Comparison of ENCODE assay signal across 8 mouse cellular contexts in the genomic region with DNA sequence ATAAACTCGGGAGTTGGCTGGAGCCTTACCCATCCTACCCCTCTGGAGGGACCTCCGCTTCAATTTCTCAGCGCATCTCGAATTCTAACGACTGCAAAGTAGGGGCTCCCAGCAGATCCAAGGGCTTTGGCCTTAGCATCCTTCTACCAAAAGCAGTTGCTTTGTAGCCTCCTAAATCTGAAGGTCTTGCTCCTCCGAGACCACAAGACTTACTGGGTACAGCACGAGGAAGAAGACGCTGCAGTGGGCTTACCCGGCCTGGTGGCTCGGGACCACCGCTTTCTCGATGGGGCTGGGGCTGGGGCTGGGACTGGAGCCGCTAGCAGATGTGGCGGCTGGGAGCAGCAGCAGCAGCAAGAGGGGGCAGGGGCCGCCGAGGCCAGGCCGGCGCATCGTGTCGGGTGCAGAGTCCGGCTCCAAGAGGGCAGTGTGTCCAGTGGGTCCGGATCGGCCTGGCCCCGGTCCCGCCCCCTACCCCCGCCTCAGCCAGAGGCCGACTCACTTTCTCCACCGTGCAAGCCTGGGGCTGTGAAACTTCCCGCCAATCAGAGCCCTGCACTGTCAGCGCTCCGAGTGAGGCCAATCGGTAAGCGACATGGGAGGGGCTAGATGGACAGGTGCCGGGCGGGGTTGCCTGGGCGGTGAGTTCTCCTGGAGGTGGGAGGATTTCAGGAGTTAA. TPM values are rescaled to one million over a fixed set of nuclear protein-coding genes. Genes with fewer than 3 reads are reported as not detected.
DNase-seq lines count a peak whose midpoint lies in the region; ATAC-seq and TF ChIP-seq lines count a peak whose summit lies in the region.

A gene (minus strand): TSS at position 518 of the 679 bp plus-strand sequence.

- WGBS in hindbrain, postnatal 0 days: 5% methylated on average over 36 of the region's 36 CpGs
- under 1% methylated on average over 36 of the region's 36 CpGs for WGBS in limb, embryonic 10.5 days
- 4% methylated on average over 36 of the region's 36 CpGs for WGBS in midbrain, postnatal 0 days

- 0 out of 2 replicates have a peak within 1 kb of the TSS, but pooled peaks have one; percentile 25 for H3K9ac ChIP-seq in hindbrain, postnatal 0 days (replicated peaks; ENCODE audit: low read length)
- H3K9ac ChIP-seq in midbrain, postnatal 0 days (replicated peaks; ENCODE audit: low read length, poor library complexity, severe bottlenecking): no peak within 1 kb of the TSS

- peaks cover 4% of the 10 kb centered on the region for H3K36me3 ChIP-seq in hindbrain, postnatal 0 days (ENCODE audit: insufficient read depth, low read length)
- H3K36me3 ChIP-seq in limb, embryonic 10.5 days: peaks cover 4% of the 10 kb centered on the region
- H3K36me3 ChIP-seq in midbrain, postnatal 0 days (ENCODE audit: insufficient read depth, low read length): peaks cover 10% of the 10 kb centered on the region

- no peaks in the 10 kb centered on the region for H3K9me3 ChIP-seq in hindbrain, postnatal 0 days (ENCODE audit: low read length)
- H3K9me3 ChIP-seq in limb, embryonic 10.5 days (replicated peaks): no peaks in the 10 kb centered on the region
- no peaks in the 10 kb centered on the region for H3K9me3 ChIP-seq in midbrain, postnatal 0 days (ENCODE audit: low read length)

- no peak for ATAC-seq in hindbrain, postnatal 0 days
- ATAC-seq in midbrain, postnatal 0 days (ENCODE audit: low FRiP score): no peak
- no peak for ATAC-seq in activated CD4-positive, CD25-positive, alpha-beta regulatory T cell, adult 4 months

- peaks cover 37% of the 10 kb centered on the region for H3K27me3 ChIP-seq in hindbrain, postnatal 0 days (ENCODE audit: insufficient read depth, low read length)
- peaks cover 72% of the 10 kb centered on the region for H3K27me3 ChIP-seq in limb, embryonic 10.5 days (ENCODE audit: low read depth, poor library complexity, severe bottlenecking)
- H3K27me3 ChIP-seq in midbrain, postnatal 0 days (ENCODE audit: insufficient read depth, low read length): peaks cover 46% of the 10 kb centered on the region

- H3K4me3 ChIP-seq in hindbrain, postnatal 0 days (ENCODE audit: low read length): peak within 1 kb of the TSS; percentile 31
- H3K4me3 ChIP-seq in limb, embryonic 10.5 days: peak within 1 kb of the TSS; percentile 62
- peak within 1 kb of the TSS; percentile 14; the same call in 1 of the 2 replicates for H3K4me3 ChIP-seq in midbrain, postnatal 0 days (ENCODE audit: low read depth, low read length)

- no peak for TF ChIP-seq CTCF in hindbrain, postnatal 0 days (IDR thresholded peaks at IDR 0.05; ENCODE audit: low read depth)
- TF ChIP-seq CTCF in midbrain, postnatal 0 days (IDR thresholded peaks at IDR 0.05): no peak

- peak within 1 kb of the TSS; percentile 49 for H3K4me2 ChIP-seq in hindbrain, postnatal 0 days (ENCODE audit: low read depth, low read length)
- peak within 1 kb of the TSS; percentile 51 for H3K4me2 ChIP-seq in midbrain, postnatal 0 days (ENCODE audit: low read depth, low read length, poor library complexity, severe bottlenecking)

- DNase-seq in cerebellum, postnatal 10 days: peak; percentile 53 to 64
- no peak for DNase-seq in cerebellum, postnatal 14 days
- DNase-seq in adrenal gland, postnatal 10 days: peak; percentile 41
- DNase-seq in gastrocnemius, adult 8-10 months (ENCODE audit: low spot score in 2 of 2): no peak
- DNase-seq in hindbrain, postnatal 0 days (ENCODE audit: low spot score): no peak
- peak; percentile 82 for DNase-seq in limb, embryonic 10.5 days (ENCODE audit: low spot score)
- no peak for DNase-seq in midbrain, postnatal 0 days (ENCODE audit: low spot score)

- no peak within 1 kb of the TSS for H3K27ac ChIP-seq in hindbrain, postnatal 0 days
- peak within 1 kb of the TSS; percentile 83 for H3K27ac ChIP-seq in limb, embryonic 10.5 days
- no peak within 1 kb of the TSS for H3K27ac ChIP-seq in midbrain, postnatal 0 days (ENCODE audit: low read depth, low read length)

- H3K4me1 ChIP-seq in hindbrain, postnatal 0 days (ENCODE audit: insufficient read depth, low read length): peaks cover 19% of the 10 kb centered on the region; the same call in 1 of the 2 replicates
- H3K4me1 ChIP-seq in limb, embryonic 10.5 days: peaks cover 52% of the 10 kb centered on the region
- peaks cover 11% of the 10 kb centered on the region; the same call in 1 of the 2 replicates for H3K4me1 ChIP-seq in midbrain, postnatal 0 days (ENCODE audit: insufficient read depth, low read length)

RNA-seq across cellular contexts. Expression of the gene that starts here (rescaled TPM):
- total RNA-seq in adrenal gland, postnatal 10 days (2021): 100 to 1,000 TPM; 107 to 111 TPM
- 10 to 100 TPM; 33.6 to 50.3 (median 43.1) TPM for total RNA-seq in gastrocnemius, adult 8-10 months (2022)
- total RNA-seq in hindbrain, postnatal 0 days (2014; rRNA removed): 34.8 and 41.2 TPM in 2 replicates
- polyA plus RNA-seq in hindbrain, postnatal 0 days (2015; fragmentation: Nextera tagmentation; extraction: Ambion mirVana): 10.5 and 10.6 TPM in 2 replicates
- 6.7 and 10.6 TPM in 2 replicates for polyA plus RNA-seq in limb, embryonic 10.5 days (2016; fragmentation: Nextera tagmentation; extraction: Ambion mirVana)
- total RNA-seq in midbrain, postnatal 0 days (2014; rRNA removed): 25.3 and 44.3 TPM in 2 replicates
- polyA plus RNA-seq in midbrain, postnatal 0 days (2015; fragmentation: Nextera tagmentation; extraction: Ambion mirVana): 13.6 and 16.0 TPM in 2 replicates
- 1 to 10 TPM in 1 of 2 experiments, under 1 TPM in 1; 0.94 to 1.3 TPM for polyA plus RNA-seq in activated CD4-positive, CD25-positive, alpha-beta regulatory T cell, adult 4 months (2017; shearing (Covaris generic))

Comparison
In these comparisons a context has a peak if more than half of its experiments do, and no peak if none do; other contexts are left out.
1. DNase-seq: peak in cerebellum, postnatal 10 days (2 of 2), adrenal gland, postnatal 10 days (single experiment) and limb, embryonic 10.5 days (single experiment); none in cerebellum, postnatal 14 days (0 of 2), gastrocnemius, adult 8-10 months (0 of 2), hindbrain, postnatal 0 days (single experiment) and midbrain, postnatal 0 days (single experiment).
2. Peak in every context shown above with its lines, with median percentiles within 50 percentile points of each other: H3K4me3 ChIP-seq.